Mouse (Mus musculus) left cerebral cortex, postnatal 10 days (tissue): ENCODE data around the gene C1ra. TPM values are rescaled to one million over a fixed set of nuclear protein-coding genes. Genes with fewer than 3 reads are reported as not detected.
"Not testable (repeated sequence)": the region's sequence is repeated elsewhere in the genome, so short reads cannot be mapped to it uniquely, and the experiment has no call there.

Experiments used
- DNase-seq, 2 experiments: peaks; one replicate each; pipeline ENCODE4 v3.0.0; 2021 to 2022; ENCODE audit warnings: low spot score in 2 of 2, mixed read lengths in 1 of 2; ENCODE audit errors: extremely low spot score in 1 of 2
- intact Hi-C: fragments of 180-260 bp; cut with DNase I; formaldehyde crosslinking; loops from one replicate; pipeline ENCODE4 v1.15.1; 2025
- total RNA-seq, 2 experiments: library from RNA; stranded (reverse); gene quantifications; 2 replicates each; pipeline ENCODE4 v1.2.3; 2021

Gene C1ra
- total RNA-seq, 2 experiments from 2014 or later, result 0.99 to 1.2 TPM

DNA sequence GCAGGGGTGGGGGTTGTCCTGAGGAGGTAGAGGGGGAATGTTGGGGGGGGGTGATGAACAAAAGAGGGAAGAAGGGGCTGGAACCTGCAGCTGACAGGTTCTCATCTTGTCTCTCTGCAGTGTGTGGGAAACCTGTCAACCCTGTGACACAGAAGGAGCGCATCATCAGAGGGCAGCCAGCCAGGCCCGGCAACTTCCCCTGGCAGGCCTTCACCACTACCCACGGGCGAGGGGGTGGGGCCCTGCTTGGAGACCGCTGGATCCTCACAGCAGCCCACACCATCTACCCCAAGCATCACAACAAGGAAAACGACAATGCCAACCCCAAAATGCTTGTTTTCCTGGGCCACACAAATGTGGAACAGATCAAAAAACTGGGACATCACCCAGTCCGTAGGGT, 9.9 kb downstream of the C1ra start:
- intact Hi-C loops, result not testable (repeated sequence)

GRCm38 (mm10) chr6:124527881-124528280, 15.7 kb downstream of the C1ra start:
- intact Hi-C loops, result no loop called here
- no peak for DNase-seq

More for the DNA sequence above, 9.9 kb downstream of the C1ra start:
- DNase-seq, result peak in 1 of 2 experiments; percentile 51

DNA sequence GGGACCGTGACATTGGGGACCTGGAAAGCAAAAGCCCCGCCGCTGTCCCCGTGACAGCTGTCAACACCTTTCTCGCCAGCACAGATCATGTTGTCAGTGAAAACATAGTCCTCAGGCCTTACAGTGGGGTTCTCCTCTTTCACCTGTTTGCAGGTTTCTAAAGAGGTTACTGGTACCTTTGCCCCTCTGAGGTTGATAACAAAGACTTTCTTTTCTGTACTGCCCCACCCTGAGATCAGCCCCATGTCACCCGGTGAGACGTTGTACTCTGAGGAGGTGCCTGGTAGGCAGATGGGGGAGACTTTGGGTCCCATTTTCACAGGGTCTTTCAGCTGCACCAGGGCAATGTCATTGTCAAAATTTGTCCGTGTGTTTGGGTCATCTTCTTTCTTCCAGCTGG, 18.9 kb downstream of the C1ra start:
- DNase-seq, result no peak

GRCm38 (mm10) chr6:124536125-124536829, 24.1 kb downstream of the C1ra start:
- intact Hi-C loops, DNase-seq: not testable (repeated sequence)

More for the DNA sequence above, 18.9 kb downstream of the C1ra start:
- intact Hi-C loops, result no loop called here

- intact Hi-C loops, result loop anchor here (5.0 kb wide), 1 partner anchor 59 kb away; no protein-coding TSS in a partner anchor
- DNase-seq, result not testable (repeated sequence)
These were observed 29.0 kb downstream of the C1ra start for GRCm38 (mm10) chr6:124541176-124541575.

GRCm38 (mm10) chr6:124542284-124542683, 30.1 kb downstream of the C1ra start, which contains the start of gene C1s1:
Gene C1s1 (minus strand): TSS chr6:124542359.
- intact Hi-C loops, result loop anchor here (5.0 kb wide), 1 partner anchor 60 kb away; no protein-coding TSS in a partner anchor

GRCm38 (mm10) chr6:124544466-124544865, 32.3 kb downstream of the C1ra start:
- intact Hi-C loops, result loop anchor here (5.0 kb wide), 1 partner anchor 62 kb away; no protein-coding TSS in a partner anchor
- peak in 1 of 2 experiments; percentile 52 for DNase-seq

More at GRCm38 (mm10) chr6:124542284-124542683, 30.1 kb downstream of the C1ra start, which contains the start of gene C1s1:
- DNase-seq, result peak; percentile 12 to 52

DNA sequence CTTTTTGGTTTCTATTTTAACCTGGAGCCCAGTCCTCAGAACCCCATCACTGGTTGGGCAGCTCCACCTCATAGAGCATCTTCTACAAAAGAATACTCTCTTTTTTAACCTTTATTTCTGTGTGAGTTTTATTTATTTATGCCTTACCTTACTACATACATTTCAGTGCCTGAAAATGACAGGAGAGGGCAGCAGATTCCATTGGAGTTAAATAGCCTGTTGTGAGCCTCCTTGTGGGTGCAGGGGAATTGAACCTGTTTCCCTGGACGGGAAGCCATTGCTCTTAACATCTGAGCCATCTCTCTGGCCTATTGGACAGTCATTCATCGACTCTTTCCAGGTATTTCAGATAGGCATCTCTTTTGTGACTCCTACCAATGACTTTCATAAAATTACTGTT, 33.2 kb downstream of the C1ra start:
- intact Hi-C loops, result no loop called here
- no peak for DNase-seq

GRCm38 (mm10) chr6:124547979-124548378, 35.8 kb downstream of the C1ra start:
- intact Hi-C loops, DNase-seq: not testable (repeated sequence)

DNA sequence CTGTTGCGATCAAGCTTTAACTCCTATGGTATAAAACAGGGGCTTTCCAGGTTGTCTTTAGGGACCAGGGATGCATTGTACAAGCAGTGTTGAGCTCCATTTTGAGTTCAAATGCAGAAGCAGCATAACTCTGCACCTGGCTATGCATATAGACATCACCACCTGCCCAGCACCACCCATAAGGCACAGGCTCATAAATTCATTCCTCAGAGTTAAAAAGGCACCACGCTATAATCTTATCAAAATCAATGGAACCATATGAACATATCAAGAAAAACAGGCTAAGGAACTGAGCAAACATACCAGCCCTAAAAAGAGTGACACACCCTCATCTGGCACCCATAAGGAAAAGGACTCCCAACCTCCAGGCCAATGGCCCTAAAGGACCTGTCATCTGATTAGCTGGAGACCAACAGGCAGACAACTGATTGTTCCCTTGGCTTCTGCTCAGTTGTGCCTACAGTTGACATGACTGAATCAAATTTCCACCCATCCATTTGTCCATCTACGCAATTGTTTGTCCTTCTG, 36.9 kb downstream of the C1ra start:
- intact Hi-C loops, result no loop called here
- DNase-seq, result no peak

- intact Hi-C loops, result no loop called here
- no peak for DNase-seq
These were observed 40.6 kb downstream of the C1ra start for GRCm38 (mm10) chr6:124552766-124553165.

- DNase-seq, intact Hi-C loops: not testable (repeated sequence)
These were observed 43.8 kb downstream of the C1ra start for GRCm38 (mm10) chr6:124555956-124556355.

DNA sequence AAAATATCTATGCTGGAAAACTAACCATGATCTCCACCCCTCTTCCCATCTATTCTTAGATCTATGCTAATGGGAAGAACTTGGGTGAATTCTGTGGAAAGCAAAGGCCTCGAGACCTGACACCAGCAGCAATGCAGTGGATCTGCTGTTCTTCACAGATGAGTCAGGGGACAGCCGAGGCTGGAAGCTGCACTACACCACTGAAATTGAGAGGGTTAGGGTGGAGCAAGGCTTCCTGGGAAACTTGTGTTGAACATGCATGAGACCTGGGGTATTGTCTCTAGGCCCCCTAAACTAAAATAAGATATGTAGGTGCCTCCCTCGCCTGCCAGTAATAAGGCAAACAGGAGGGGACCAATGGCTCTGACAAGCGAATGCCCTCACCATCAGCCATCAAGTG, 49.0 kb downstream of the C1ra start:
- DNase-seq, intact Hi-C loops: not testable (repeated sequence)

DNA sequence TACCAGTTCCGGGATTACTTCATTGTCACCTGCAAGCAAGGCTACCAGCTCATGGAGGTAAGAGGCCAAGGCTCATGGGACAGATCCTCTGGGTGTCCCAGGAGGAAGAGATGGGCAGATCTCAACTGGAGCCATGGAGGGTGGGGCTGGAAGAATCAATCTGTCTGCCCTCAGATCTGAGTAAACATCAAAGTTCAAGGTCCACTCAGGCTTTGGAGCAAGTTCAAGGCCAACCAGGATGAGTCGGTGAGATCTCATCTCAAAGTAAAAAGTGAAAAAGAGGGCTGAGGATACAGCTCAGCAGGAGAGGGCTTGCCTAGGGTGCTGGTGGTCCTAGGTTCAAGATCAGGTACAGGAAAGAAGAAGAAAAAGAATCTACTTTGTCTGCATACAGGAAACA, 49.4 kb downstream of the C1ra start:
- intact Hi-C loops, DNase-seq: not testable (repeated sequence)

DNA sequence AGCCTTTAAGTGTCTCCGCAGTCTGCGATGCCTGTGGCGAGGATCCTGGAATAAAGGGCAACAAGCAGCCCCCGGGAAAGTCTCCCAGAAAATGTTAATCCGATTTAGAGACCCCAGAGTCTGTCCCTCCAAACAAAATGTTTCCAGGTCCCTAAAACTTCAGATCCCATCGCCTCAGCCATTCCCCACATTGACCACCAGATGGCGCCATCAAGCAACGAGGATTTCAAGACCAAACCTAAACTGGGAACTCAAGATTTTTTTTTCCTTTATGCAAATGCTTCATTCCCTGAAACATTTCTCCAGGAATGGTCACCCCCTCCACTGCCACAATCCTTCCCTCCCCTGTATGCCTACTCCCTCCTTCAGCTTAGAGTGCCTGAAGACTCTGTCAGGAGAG, 57.8 kb downstream of the C1ra start, which contains the start of gene C1rb:
Gene C1rb (plus strand): TSS at position 269 of the 400 bp plus-strand sequence.
- intact Hi-C loops, result loop anchor here (5.0 kb wide), 2 partner anchors 53 to 67 kb away; partner anchors contain the start of gene C1s2
- DNase-seq, result peak; percentile 45 to 57

Other genes starting within 250 kb of the C1ra start
- 1 to 10 TPM; 1.9 to 3.8 TPM for gene Cd163, start 207.7 kb upstream of the C1ra start, total RNA-seq
- gene Pex5, start 97.3 kb upstream of the C1ra start, total RNA-seq, result 10 to 100 TPM; 79.0 to 84.6 TPM
- 100 to 1,000 TPM; 333 TPM for gene Clstn3, start 47.6 kb upstream of the C1ra start, total RNA-seq
- under 1 TPM; 0.21 to 0.30 TPM for gene C1rl, start 19.3 kb upstream of the C1ra start, total RNA-seq
- gene C1s1, start 30.0 kb downstream of the C1ra start, total RNA-seq, result 1 to 10 TPM; 1.2 to 2.0 TPM
- not detected for gene C1rb, start 57.9 kb downstream of the C1ra start, total RNA-seq
- gene C1s2, start 123.7 kb downstream of the C1ra start, total RNA-seq, result under 1 TPM; 0.19 to 0.59 TPM
- 10 to 100 TPM; 29.7 to 36.4 TPM for gene Lpcat3, start 150.6 kb downstream of the C1ra start, total RNA-seq
- gene Emg1, start 199.8 kb downstream of the C1ra start, total RNA-seq, result 10 to 100 TPM; 38.0 to 42.6 TPM
- 100 to 1,000 TPM; 151 to 160 TPM for gene Phb2, start 199.9 kb downstream of the C1ra start, total RNA-seq
- gene Ptpn6, start 226.3 kb downstream of the C1ra start, total RNA-seq, result 1 to 10 TPM; 3.4 to 4.7 TPM
- 100 to 1,000 TPM; 298 to 316 TPM for gene Grcc10, start 229.0 kb downstream of the C1ra start, total RNA-seq
- gene Gm45234, start 243.6 kb downstream of the C1ra start, total RNA-seq, result not detected
- gene Atn1, start 244.1 kb downstream of the C1ra start, total RNA-seq, result 100 to 1,000 TPM; 156 to 158 TPM